Mouse (Mus musculus): ENCODE data around the gene Actr1b.
A peak's percentile ranks its signal among the peaks of the same experiment; 100 is the strongest.
"Not testable (repeated sequence)": the region's sequence is repeated elsewhere in the genome, so short reads cannot be mapped to it uniquely, and the experiment has no call there.

Actr1b gene

GRCm38 (mm10) chr1:36697030-36697429, 17.2 kb downstream of the Actr1b start:
- DNase-seq, result no peak

GRCm38 (mm10) chr1:36696411-36696810, 17.8 kb downstream of the Actr1b start:
- no peak for DNase-seq

DNA sequence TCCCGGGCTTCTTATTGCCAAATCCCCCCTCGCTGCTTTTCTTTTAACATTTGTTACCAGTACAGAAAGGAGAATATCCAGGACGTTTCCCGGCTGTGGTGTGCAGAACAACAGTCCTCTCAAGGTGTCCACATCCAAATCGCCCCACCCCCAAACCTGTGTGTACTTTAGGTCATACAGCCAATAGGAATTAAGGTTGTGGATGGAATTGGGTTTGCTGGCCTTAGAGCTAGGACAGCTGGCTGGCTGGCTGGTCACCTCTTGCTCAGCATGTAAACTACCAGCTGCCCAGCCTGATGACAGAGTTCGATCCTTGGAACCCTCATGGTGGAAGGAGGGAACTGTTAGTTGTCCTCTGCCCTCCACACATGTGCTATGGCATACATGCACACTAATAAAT, 19.4 kb downstream of the Actr1b start:
- DNase-seq, result no peak

GRCm38 (mm10) chr1:36691271-36692155, 22.7 kb downstream of the Actr1b start, which contains the start of gene Cox5b:
Cox5b (plus strand) TSS chr1:36691449.
- peak; percentile 98 for DNase-seq

GRCm38 (mm10) chr1:36690671-36691235, 23.5 kb downstream of the Actr1b start:
- DNase-seq, result no peak

GRCm38 (mm10) chr1:36683810-36684467, 30.3 kb downstream of the Actr1b start:
- peak; percentile 87 to 92 for DNase-seq

DNA sequence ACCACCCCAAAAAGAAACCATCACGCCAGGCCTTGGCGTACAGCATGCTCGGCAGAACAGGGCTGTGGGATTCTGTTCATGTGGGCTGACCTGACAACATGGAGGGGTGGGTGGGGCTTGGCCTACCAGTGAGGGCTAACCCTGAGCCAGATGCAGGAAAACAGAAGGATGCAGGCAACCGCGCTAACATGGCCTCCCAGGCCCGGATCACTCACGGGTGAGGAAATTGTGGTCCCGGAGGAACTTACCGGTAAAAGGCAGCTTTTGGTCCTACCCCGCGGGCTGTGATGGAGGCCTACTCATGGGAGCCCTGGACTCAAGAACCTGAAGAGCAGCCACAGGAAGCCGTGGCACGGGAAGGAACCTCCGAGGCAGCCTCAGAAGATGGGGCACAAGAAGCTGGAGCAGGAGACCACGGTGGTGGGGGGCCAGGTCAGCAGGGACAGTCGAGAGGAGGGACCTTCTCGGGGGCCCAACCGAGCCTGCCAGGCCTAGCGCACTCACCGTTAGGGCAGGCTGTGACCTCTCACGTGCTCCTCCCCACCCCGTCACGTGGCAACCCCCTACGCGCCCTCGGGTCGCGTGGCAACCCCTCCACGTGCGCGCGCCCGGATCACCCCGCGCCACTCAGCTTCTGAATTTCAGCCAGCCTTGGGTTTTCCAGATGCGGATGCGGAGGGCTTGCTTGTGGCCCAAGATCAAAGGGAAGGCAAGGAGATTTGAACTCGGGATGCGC, 31.4 kb downstream of the Actr1b start, which contains the start of gene Fam178b:
Gene Fam178b, minus strand, starts transcription at position 564 of the 736 bp plus-strand sequence.
- no peak for DNase-seq

DNA sequence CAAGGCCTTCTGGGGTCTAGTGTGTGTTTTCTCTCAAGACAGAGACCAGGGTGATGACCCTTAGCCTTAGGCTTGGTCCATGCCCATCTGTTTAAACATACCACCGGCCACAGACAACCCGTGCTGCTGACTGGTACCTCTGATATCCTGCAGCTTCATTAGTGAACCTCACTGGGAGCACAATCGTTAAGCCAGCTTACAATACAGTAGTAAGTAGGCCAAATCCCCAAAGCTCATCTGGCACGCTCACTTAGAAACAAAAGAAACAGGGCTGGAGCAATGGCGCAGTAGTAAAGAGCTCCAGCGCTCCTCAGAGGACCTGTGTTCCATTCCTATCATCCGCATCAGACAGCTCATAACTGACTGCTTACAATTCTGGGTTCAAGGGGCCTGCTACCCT, 33.3 kb downstream of the Actr1b start:
- no peak for DNase-seq

- no peak for DNase-seq
These were observed 39.3 kb downstream of the Actr1b start for GRCm38 (mm10) chr1:36674936-36675335.

DNA sequence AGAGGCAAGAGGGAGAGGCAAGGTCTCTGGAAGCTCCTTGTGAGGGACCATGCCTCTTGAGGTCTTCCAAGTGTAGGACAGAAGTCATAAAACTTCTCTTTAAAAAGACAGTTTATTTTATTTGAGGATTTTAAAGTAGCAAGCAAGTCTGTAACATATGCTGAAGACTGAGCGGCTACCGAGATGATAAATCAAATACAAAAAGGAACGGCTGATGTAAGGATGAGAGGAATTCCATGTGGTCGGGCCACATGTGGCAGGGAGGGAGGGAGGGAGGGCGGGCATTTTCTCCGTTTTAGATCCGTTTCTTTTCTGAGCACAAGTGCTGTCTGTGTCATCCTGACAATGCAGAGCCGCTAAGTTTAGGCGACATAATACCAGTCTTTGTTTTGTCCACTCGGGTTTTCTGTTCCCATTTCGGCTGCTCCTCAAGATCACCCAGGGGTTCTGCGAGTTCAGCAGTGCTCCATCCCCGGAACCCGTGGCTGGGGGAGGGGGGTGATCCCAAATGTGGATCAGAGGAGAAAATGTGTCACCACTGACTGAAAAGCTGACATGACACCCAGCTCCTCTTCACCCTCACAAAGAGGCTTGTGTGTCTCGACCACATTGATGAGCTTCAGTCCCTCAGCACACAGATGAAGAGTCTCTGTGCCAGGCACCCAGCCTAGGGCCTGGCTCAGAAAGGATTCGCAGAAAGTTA, 41.4 kb downstream of the Actr1b start:
- peak; percentile 31 to 41 for DNase-seq

DNA sequence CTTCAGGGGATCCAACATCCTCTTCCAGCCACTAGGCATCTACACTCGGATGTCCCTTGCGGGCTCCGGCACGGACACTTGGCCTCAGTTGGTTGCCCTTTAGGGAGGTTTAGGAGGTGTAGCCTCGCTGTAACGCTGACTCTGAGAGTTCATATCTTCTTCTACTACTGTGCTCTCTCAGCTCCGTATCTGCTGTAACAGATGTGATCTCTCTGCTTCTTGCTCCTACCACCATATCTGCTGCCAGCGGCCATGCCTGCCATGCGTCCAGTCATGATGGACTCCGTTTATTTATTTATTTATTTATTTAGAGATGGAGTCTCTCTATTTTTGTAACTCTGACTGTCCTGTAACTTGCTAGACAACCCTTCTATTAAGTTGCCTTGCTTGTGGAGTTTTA, 43.0 kb downstream of the Actr1b start:
- DNase-seq, result no peak

GRCm38 (mm10) chr1:36670256-36670655, 44.0 kb downstream of the Actr1b start:
- no peak for DNase-seq

- not testable (repeated sequence) for DNase-seq
These were observed 46.2 kb downstream of the Actr1b start for GRCm38 (mm10) chr1:36668007-36668406.

DNA sequence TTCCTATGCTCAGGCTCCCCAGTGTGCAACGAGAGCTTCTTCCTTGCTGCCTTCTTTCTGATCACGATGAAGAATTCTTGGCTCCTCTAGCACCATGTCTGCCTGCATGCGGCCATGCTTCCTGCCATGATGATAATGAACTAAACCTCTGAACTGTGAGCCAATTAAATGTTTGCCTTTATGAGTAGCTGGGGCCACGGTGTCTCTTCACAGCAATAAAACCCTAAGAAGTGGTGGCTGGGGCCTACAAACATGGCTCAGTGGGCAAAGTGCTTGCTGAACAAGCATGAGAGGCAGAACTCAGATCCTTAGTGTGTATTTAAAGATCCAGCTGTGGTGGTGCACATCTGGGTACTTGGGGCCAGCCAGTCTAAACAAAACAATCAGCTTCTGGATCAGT, 48.3 kb downstream of the Actr1b start:
- no peak for DNase-seq

DNA sequence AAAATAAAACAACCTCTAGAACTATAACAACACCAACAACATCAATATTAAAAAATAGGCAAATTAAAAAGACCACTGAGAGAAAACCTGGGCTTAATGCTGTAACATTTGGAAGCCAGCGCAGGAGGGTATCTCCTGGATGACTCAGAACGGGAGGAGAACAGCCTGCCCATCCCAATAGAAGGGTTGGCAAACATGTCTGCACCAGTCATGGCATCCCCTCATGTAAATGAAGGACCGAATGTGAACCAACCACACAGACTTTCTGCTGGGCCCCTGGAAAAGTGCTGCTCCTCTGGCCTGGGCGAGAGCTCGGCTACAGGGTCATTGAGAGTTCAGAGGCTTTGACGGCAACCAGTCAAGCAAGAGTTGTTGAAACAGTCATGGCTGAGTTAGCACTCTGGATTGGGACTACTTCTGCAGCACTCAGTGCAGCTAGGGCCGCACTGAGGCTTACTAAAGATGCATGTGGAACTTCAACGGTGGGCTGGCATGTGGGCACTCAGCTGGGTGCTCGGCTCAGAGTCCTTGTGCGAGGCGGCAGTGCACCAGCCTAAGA, 49.0 kb downstream of the Actr1b start:
- peak; percentile 54 to 72 for DNase-seq

DNA sequence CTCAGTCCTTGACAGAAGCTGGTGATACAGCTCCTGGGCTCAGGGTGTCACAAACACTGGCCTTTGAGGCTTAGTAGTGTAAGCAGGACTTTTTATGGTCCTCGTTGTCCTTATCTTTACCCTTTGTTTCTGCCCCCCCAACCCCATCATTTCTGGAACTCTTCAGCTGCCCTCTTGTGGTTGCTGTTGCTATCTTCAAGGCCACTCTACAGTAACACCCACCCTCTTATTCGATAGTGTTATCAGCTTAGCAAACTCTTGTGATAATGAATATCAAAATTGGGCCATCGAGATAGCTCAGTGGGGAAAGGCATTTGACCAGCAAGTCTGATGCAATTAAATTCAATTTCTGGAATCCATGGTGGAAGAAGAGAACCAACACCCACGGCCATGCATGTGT, 49.8 kb downstream of the Actr1b start:
- peak in 1 of 2 experiments; percentile 47 for DNase-seq

GRCm38 (mm10) chr1:36658621-36659399, 55.4 kb downstream of the Actr1b start:
- DNase-seq, result no peak

- no peak for DNase-seq
These were observed 56.4 kb downstream of the Actr1b start for GRCm38 (mm10) chr1:36657658-36658415.

DNA sequence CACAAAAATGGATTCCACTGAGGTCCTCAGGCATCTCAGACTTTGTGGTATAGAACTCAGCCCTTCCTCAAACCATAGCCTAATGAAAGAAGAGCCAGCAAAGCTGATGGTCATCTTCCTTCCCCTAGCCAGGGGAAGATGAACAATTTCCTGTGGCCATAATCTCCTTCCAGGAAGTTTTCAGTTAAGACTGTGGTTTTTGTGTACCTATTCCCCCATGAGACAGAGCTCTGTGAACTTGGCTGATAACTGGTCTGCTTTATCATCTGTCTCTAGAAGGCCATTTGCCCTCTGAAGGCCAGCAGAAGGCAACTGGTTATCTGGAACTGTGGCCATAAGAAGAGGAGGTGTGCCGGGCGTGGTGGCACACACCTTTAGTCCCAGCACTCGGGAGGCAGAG, 58.0 kb downstream of the Actr1b start:
- DNase-seq, result no peak

GRCm38 (mm10) chr1:36655039-36655438, 59.2 kb downstream of the Actr1b start:
- no peak for DNase-seq
